In genomic region chr4:32199156-32199555, GRCm38 (mm10) we compare ENCODE assay signal across 16 mouse cellular contexts. TPM values are rescaled to one million over a fixed set of nuclear protein-coding genes. Genes with fewer than 3 reads are reported as not detected.
DNase-seq lines count a peak whose midpoint lies in the region; TF ChIP-seq lines count a peak whose summit lies in the region.
"Had no signal": no experiment of that assay in that cellular context is flagged by ENCODE, and none has a peak within 500 bp of the region (broad histone marks: within the 10 kb centered on the region; RNA-seq: fewer than 3 reads in every experiment).

No protein-coding gene starts in this region.

- no peak overlapping the region for H3K27ac ChIP-seq in layer of hippocampus, adult 2 months
- H3K27ac ChIP-seq: hindbrain, embryonic 13.5 days; intestine, embryonic 15.5 days; kidney, embryonic 15.5 days; macrophage; midbrain, embryonic 13.5 days had no signal

- peak; percentile 32 to 65 for DNase-seq in layer of hippocampus, adult 2 months (ENCODE audit: low spot score in 2 of 2)
- no peak for DNase-seq in layer of hippocampus, adult 9-10 months (ENCODE audit: low spot score)
- DNase-seq in brain, adult 2 months (ENCODE audit: low read depth, low spot score) = peak; percentile 78
- DNase-seq in frontal cortex, postnatal 36 days (ENCODE audit: low spot score in 2 of 2) = peak; percentile 38 to 68
- peak; percentile 54 to 72 for DNase-seq in right cerebral cortex, postnatal 10 days (ENCODE audit: low spot score in 2 of 2)
- no peak for DNase-seq in spleen, postnatal 36 days (ENCODE audit: low spot score in 2 of 2)
- no peak for DNase-seq in gastrocnemius, postnatal 25 days
- DNase-seq: adrenal gland, adult 2 months; cerebellum, adult 18-20 months; heart, postnatal 10 days; thymus, postnatal 14 days had no signal

- no peak overlapping the region for H3K4me3 ChIP-seq in layer of hippocampus, adult 2 months
- H3K4me3 ChIP-seq: hindbrain, embryonic 13.5 days; intestine, embryonic 15.5 days; kidney, embryonic 15.5 days; midbrain, embryonic 13.5 days had no signal

- no peak for TF ChIP-seq CTCF in layer of hippocampus, adult 2 months (conservative IDR thresholded peaks at IDR 0.05)

RNA-seq across cellular contexts. Expression of gene Bach2, which starts 39.4 kb away (rescaled TPM):
- 10 to 100 TPM; 11.1 to 15.6 TPM for total RNA-seq in layer of hippocampus, adult 2 months (2021)
- total RNA-seq in gastrocnemius, postnatal 25 days (2021) = 1 to 10 TPM; 2.9 to 3.0 TPM

Comparison
In these comparisons a context has a peak if more than half of its experiments do, and no peak if none do; other contexts are left out.
1. DNase-seq: peak in layer of hippocampus, adult 2 months (2 of 2), brain, adult 2 months (single experiment), frontal cortex, postnatal 36 days (2 of 2) and right cerebral cortex, postnatal 10 days (2 of 2); none in layer of hippocampus, adult 9-10 months (single experiment), spleen, postnatal 36 days (0 of 2) and gastrocnemius, postnatal 25 days (single experiment).